In genomic region chr4:141113831-141114230, GRCm38 (mm10) we compare ENCODE assay signal across 13 mouse cellular contexts. TPM values are rescaled to one million over a fixed set of nuclear protein-coding genes. Genes with fewer than 3 reads are reported as not detected.
DNase-seq lines count a peak whose midpoint lies in the region; ATAC-seq and TF ChIP-seq lines count a peak whose summit lies in the region.
"Had no signal": no experiment of that assay in that cellular context is flagged by ENCODE, and none has a peak within 500 bp of the region (broad histone marks: within the 10 kb centered on the region; RNA-seq: fewer than 3 reads in every experiment).

No protein-coding gene starts in this region.

- H3K9me3 ChIP-seq in forebrain, postnatal 0 days (ENCODE audit: low read length): no peaks in the 10 kb centered on the region
- no peaks in the 10 kb centered on the region for H3K9me3 ChIP-seq in forebrain, embryonic 16.5 days (ENCODE audit: control insufficient read depth, low read length)
- H3K9me3 ChIP-seq in liver, embryonic 12.5 days (replicated peaks): 0 out of 2 replicates have a peak, but pooled peaks cover 9% of the 10 kb centered on the region
- no peaks in the 10 kb centered on the region for H3K9me3 ChIP-seq in liver, postnatal 0 days (ENCODE audit: low read length)
- H3K9me3 ChIP-seq in lung, embryonic 15.5 days: no peaks in the 10 kb centered on the region
- peaks cover 4% of the 10 kb centered on the region; the same call in 1 of the 2 replicates for H3K9me3 ChIP-seq in stomach, embryonic 14.5 days (ENCODE audit: control insufficient read depth, low read depth, low read length)
- H3K9me3 ChIP-seq: liver, embryonic 13.5 days had no signal

- H3K27ac ChIP-seq in forebrain, postnatal 0 days (ENCODE audit: low read depth, low read length): peak overlapping the region; percentile 21; the same call in 1 of the 2 replicates
- no peak overlapping the region for H3K27ac ChIP-seq in forebrain, embryonic 16.5 days (ENCODE audit: low read length)
- no peak overlapping the region for H3K27ac ChIP-seq in liver, embryonic 12.5 days
- H3K27ac ChIP-seq in liver, postnatal 0 days (ENCODE audit: low read depth): no peak overlapping the region
- peak overlapping the region; percentile 88 for H3K27ac ChIP-seq in lung, embryonic 15.5 days
- no peak overlapping the region for H3K27ac ChIP-seq in stomach, embryonic 14.5 days (ENCODE audit: low read length)
- H3K27ac ChIP-seq: heart, adult 2 months; liver, embryonic 13.5 days had no signal

- DNase-seq in forebrain, postnatal 0 days: no peak
- no peak for DNase-seq in liver, postnatal 0 days
- DNase-seq: cerebellum, adult 11-12 months; liver, embryonic 13.5 days had no signal

- H3K36me3 ChIP-seq in forebrain, postnatal 0 days (ENCODE audit: insufficient read depth): peaks cover 42% of the 10 kb centered on the region
- H3K36me3 ChIP-seq in forebrain, embryonic 16.5 days (ENCODE audit: control insufficient read depth, insufficient read depth): peaks cover 10% of the 10 kb centered on the region
- peaks cover 87% of the 10 kb centered on the region for H3K36me3 ChIP-seq in liver, embryonic 12.5 days
- H3K36me3 ChIP-seq in liver, postnatal 0 days (replicated peaks; ENCODE audit: insufficient read depth, low read length): peaks cover 63% of the 10 kb centered on the region
- peaks cover 79% of the 10 kb centered on the region for H3K36me3 ChIP-seq in lung, embryonic 15.5 days
- H3K36me3 ChIP-seq in stomach, embryonic 14.5 days (ENCODE audit: control insufficient read depth, insufficient read depth, low read length): peaks cover 55% of the 10 kb centered on the region

- H3K27me3 ChIP-seq in forebrain, postnatal 0 days (ENCODE audit: insufficient read depth, low read length): no peaks in the 10 kb centered on the region
- no peaks in the 10 kb centered on the region for H3K27me3 ChIP-seq in forebrain, embryonic 16.5 days (replicated peaks; ENCODE audit: control insufficient read depth, insufficient read depth, low read length)
- H3K27me3 ChIP-seq in liver, embryonic 12.5 days (replicated peaks): no peaks in the 10 kb centered on the region
- no peaks in the 10 kb centered on the region for H3K27me3 ChIP-seq in liver, postnatal 0 days (ENCODE audit: insufficient read depth, low read length)
- no peaks in the 10 kb centered on the region for H3K27me3 ChIP-seq in lung, embryonic 15.5 days
- no peaks in the 10 kb centered on the region for H3K27me3 ChIP-seq in stomach, embryonic 14.5 days (ENCODE audit: control insufficient read depth, insufficient read depth, low read length)
- H3K27me3 ChIP-seq: liver, embryonic 13.5 days had no signal

- 77% methylated on average over 7 of the region's 7 CpGs for WGBS in forebrain, postnatal 0 days
- WGBS in forebrain, embryonic 16.5 days: 82% methylated on average over 7 of the region's 7 CpGs
- WGBS in liver, embryonic 12.5 days (ENCODE audit: insufficient replicate concordance): 82% methylated on average over 7 of the region's 7 CpGs
- WGBS in liver, postnatal 0 days (ENCODE audit: insufficient replicate concordance): 71% methylated on average over 5 of the region's 7 CpGs
- WGBS in lung, embryonic 15.5 days: 50% methylated on average over 7 of the region's 7 CpGs
- 60% methylated on average over 7 of the region's 7 CpGs for WGBS in stomach, embryonic 14.5 days

- TF ChIP-seq CTCF in forebrain, postnatal 0 days (IDR thresholded peaks at IDR 0.05; ENCODE audit: low read depth): no peak
- no peak for TF ChIP-seq CTCF in liver, postnatal 0 days (IDR thresholded peaks at IDR 0.05; ENCODE audit: low read depth)

- H3K4me1 ChIP-seq in forebrain, postnatal 0 days (ENCODE audit: insufficient read depth): no peaks in the 10 kb centered on the region
- H3K4me1 ChIP-seq in forebrain, embryonic 16.5 days (replicated peaks; ENCODE audit: control insufficient read depth, insufficient read depth, low read length): no peaks in the 10 kb centered on the region
- H3K4me1 ChIP-seq in liver, embryonic 12.5 days: peaks cover 2% of the 10 kb centered on the region; the same call in 1 of the 2 replicates
- H3K4me1 ChIP-seq in liver, postnatal 0 days (ENCODE audit: insufficient read depth): no peaks in the 10 kb centered on the region
- H3K4me1 ChIP-seq in lung, embryonic 15.5 days: peaks cover 27% of the 10 kb centered on the region
- H3K4me1 ChIP-seq in stomach, embryonic 14.5 days (ENCODE audit: control insufficient read depth, insufficient read depth, low read length): 0 out of 2 replicates have a peak, but pooled peaks cover 3% of the 10 kb centered on the region

- TF ChIP-seq EP300 in liver, postnatal 0 days (IDR thresholded peaks at IDR 0.05; ENCODE audit: low read depth): no peak

- H3K4me2 ChIP-seq in forebrain, postnatal 0 days (ENCODE audit: low read depth): no peak overlapping the region
- no peak overlapping the region for H3K4me2 ChIP-seq in forebrain, embryonic 16.5 days (ENCODE audit: low read length)
- H3K4me2 ChIP-seq in liver, embryonic 12.5 days: no peak overlapping the region
- H3K4me2 ChIP-seq in liver, postnatal 0 days (ENCODE audit: low read depth, low read length): no peak overlapping the region
- no peak overlapping the region for H3K4me2 ChIP-seq in lung, embryonic 15.5 days
- H3K4me2 ChIP-seq in stomach, embryonic 14.5 days (replicated peaks; ENCODE audit: low read depth, low read length): no peak overlapping the region
- H3K4me2 ChIP-seq: liver, embryonic 13.5 days had no signal

- H3K4me3 ChIP-seq in forebrain, postnatal 0 days (ENCODE audit: low read depth, low read length): no peak overlapping the region
- H3K4me3 ChIP-seq in forebrain, embryonic 16.5 days (replicated peaks; ENCODE audit: low read length): no peak overlapping the region
- H3K4me3 ChIP-seq in liver, embryonic 12.5 days: no peak overlapping the region
- no peak overlapping the region for H3K4me3 ChIP-seq in liver, postnatal 0 days (ENCODE audit: low read depth, low read length)
- no peak overlapping the region for H3K4me3 ChIP-seq in lung, embryonic 15.5 days
- no peak overlapping the region for H3K4me3 ChIP-seq in stomach, embryonic 14.5 days (ENCODE audit: low read depth, low read length)
- H3K4me3 ChIP-seq: erythroblast, embryonic 14.5 days; heart, adult 2 months; liver, embryonic 13.5 days had no signal

- H3K9ac ChIP-seq in forebrain, postnatal 0 days: no peak overlapping the region
- H3K9ac ChIP-seq in forebrain, embryonic 16.5 days (replicated peaks; ENCODE audit: low read depth, low read length): no peak overlapping the region
- H3K9ac ChIP-seq in liver, embryonic 12.5 days: no peak overlapping the region
- H3K9ac ChIP-seq in liver, postnatal 0 days (replicated peaks): no peak overlapping the region
- no peak overlapping the region for H3K9ac ChIP-seq in lung, embryonic 15.5 days
- no peak overlapping the region for H3K9ac ChIP-seq in stomach, embryonic 14.5 days (replicated peaks; ENCODE audit: low read depth, low read length)
- H3K9ac ChIP-seq: liver, embryonic 13.5 days had no signal

- peak; percentile 34 for ATAC-seq in forebrain, postnatal 0 days
- ATAC-seq in forebrain, embryonic 16.5 days: no peak
- 0 out of 2 replicates have a peak, but pooled peaks have one; percentile 4 for ATAC-seq in liver, embryonic 12.5 days
- no peak for ATAC-seq in liver, postnatal 0 days
- ATAC-seq in lung, embryonic 15.5 days (ENCODE audit: borderline replicate concordance, extremely low read depth, low FRiP score, low TSS enrichment): peak; percentile 67; the same call in 1 of the 2 replicates
- peak; percentile 44; the same call in 1 of the 2 replicates for ATAC-seq in stomach, embryonic 14.5 days (ENCODE audit: insufficient number of reproducible peaks, insufficient read depth, low FRiP score, low read depth)
- ATAC-seq in activated CD4-positive, CD25-positive, alpha-beta regulatory T cell, adult 4 months: no peak
- no peak for ATAC-seq in monocyte, adult 5-6 weeks (replicated peaks; ENCODE audit: insufficient number of reproducible peaks, low FRiP score, low TSS enrichment, poor library complexity, severe bottlenecking)

RNA-seq across cellular contexts. Expression of gene Spata21, which starts 25.7 kb away (rescaled TPM):
- 0.08 and 0.67 TPM in 2 replicates for total RNA-seq in forebrain, postnatal 0 days (2014; rRNA removed)
- polyA plus RNA-seq in forebrain, postnatal 0 days (2015; fragmentation: Nextera tagmentation; extraction: Ambion mirVana): 0.31 and 0.68 TPM in 2 replicates
- 0.09 and 0.46 TPM in 2 replicates for polyA plus RNA-seq in forebrain, embryonic 16.5 days (2015; fragmentation: Nextera tagmentation; extraction: Ambion mirVana)
- 0.05 TPM in 1 of 2 replicates, not detected in the other for polyA plus RNA-seq in liver, embryonic 12.5 days (2016; fragmentation: Nextera tagmentation; extraction: Ambion mirVana)
- not detected in 2 replicates for polyA plus RNA-seq in liver, postnatal 0 days (2015; fragmentation: Nextera tagmentation; extraction: Ambion mirVana)
- 0.16 and 0.62 TPM in 2 replicates for polyA plus RNA-seq in lung, embryonic 15.5 days (2015; fragmentation: Nextera tagmentation; extraction: Ambion mirVana)
- polyA plus RNA-seq in stomach, embryonic 14.5 days (2014; fragmentation: Nextera tagmentation; extraction: Ambion mirVana): 0.30 and 0.59 TPM in 2 replicates
- under 1 TPM; 0.29 to 0.88 TPM for polyA plus RNA-seq in activated CD4-positive, CD25-positive, alpha-beta regulatory T cell, adult 4 months (2017; shearing (Covaris generic))
- total RNA-seq in monocyte, adult 5-6 weeks (2017): not detected in 3 replicates
- total RNA-seq: heart, adult 2 months; neutrophil, adult 5-6 weeks had no signal
- polyA plus RNA-seq: erythroblast, embryonic 14.5 days; liver, embryonic 13.5 days had no signal

RNA-seq across cellular contexts. Expression of gene Szrd1, which starts 25.7 kb away (rescaled TPM):
- total RNA-seq in forebrain, postnatal 0 days (2014; rRNA removed): 57.8 and 60.5 TPM in 2 replicates
- polyA plus RNA-seq in forebrain, postnatal 0 days (2015; fragmentation: Nextera tagmentation; extraction: Ambion mirVana): 17.2 and 17.5 TPM in 2 replicates
- 27.6 and 31.2 TPM in 2 replicates for polyA plus RNA-seq in forebrain, embryonic 16.5 days (2015; fragmentation: Nextera tagmentation; extraction: Ambion mirVana)
- polyA plus RNA-seq in liver, embryonic 12.5 days (2016; fragmentation: Nextera tagmentation; extraction: Ambion mirVana): 21.3 and 22.1 TPM in 2 replicates
- polyA plus RNA-seq in liver, postnatal 0 days (2015; fragmentation: Nextera tagmentation; extraction: Ambion mirVana): 16.8 and 17.7 TPM in 2 replicates
- 43.2 and 48.7 TPM in 2 replicates for polyA plus RNA-seq in lung, embryonic 15.5 days (2015; fragmentation: Nextera tagmentation; extraction: Ambion mirVana)
- 35.3 and 35.4 TPM in 2 replicates for polyA plus RNA-seq in stomach, embryonic 14.5 days (2014; fragmentation: Nextera tagmentation; extraction: Ambion mirVana)
- polyA plus RNA-seq in activated CD4-positive, CD25-positive, alpha-beta regulatory T cell, adult 4 months (2017; shearing (Covaris generic)): 10 to 100 TPM; 51.2 to 77.0 TPM
- total RNA-seq in monocyte, adult 5-6 weeks (2017): 35.3 to 47.0 TPM (median 43.5 TPM) in 3 replicates

RNA-seq across cellular contexts. Expression of gene Fbxo42, which starts 33.9 kb away (rescaled TPM):
- 12.4 and 18.0 TPM in 2 replicates for total RNA-seq in forebrain, postnatal 0 days (2014; rRNA removed)
- 9.9 and 13.1 TPM in 2 replicates for polyA plus RNA-seq in forebrain, postnatal 0 days (2015; fragmentation: Nextera tagmentation; extraction: Ambion mirVana)
- polyA plus RNA-seq in forebrain, embryonic 16.5 days (2015; fragmentation: Nextera tagmentation; extraction: Ambion mirVana): 25.4 and 27.1 TPM in 2 replicates
- 21.6 and 26.0 TPM in 2 replicates for polyA plus RNA-seq in liver, embryonic 12.5 days (2016; fragmentation: Nextera tagmentation; extraction: Ambion mirVana)
- 11.2 and 11.7 TPM in 2 replicates for polyA plus RNA-seq in liver, postnatal 0 days (2015; fragmentation: Nextera tagmentation; extraction: Ambion mirVana)
- polyA plus RNA-seq in lung, embryonic 15.5 days (2015; fragmentation: Nextera tagmentation; extraction: Ambion mirVana): 19.1 and 22.5 TPM in 2 replicates
- 29.6 and 30.4 TPM in 2 replicates for polyA plus RNA-seq in stomach, embryonic 14.5 days (2014; fragmentation: Nextera tagmentation; extraction: Ambion mirVana)
- 1 to 10 TPM; 5.0 to 7.3 TPM for polyA plus RNA-seq in activated CD4-positive, CD25-positive, alpha-beta regulatory T cell, adult 4 months (2017; shearing (Covaris generic))
- total RNA-seq in monocyte, adult 5-6 weeks (2017): 5.0 to 11.5 TPM (median 5.5 TPM) in 3 replicates

RNA-seq across cellular contexts. Expression of gene Necap2, which starts 35.7 kb away (rescaled TPM):
- 49.6 and 51.1 TPM in 2 replicates for total RNA-seq in forebrain, postnatal 0 days (2014; rRNA removed)
- 38.9 and 43.0 TPM in 2 replicates for polyA plus RNA-seq in forebrain, postnatal 0 days (2015; fragmentation: Nextera tagmentation; extraction: Ambion mirVana)
- 56.6 and 57.8 TPM in 2 replicates for polyA plus RNA-seq in forebrain, embryonic 16.5 days (2015; fragmentation: Nextera tagmentation; extraction: Ambion mirVana)
- 136 and 143 TPM in 2 replicates for polyA plus RNA-seq in liver, embryonic 12.5 days (2016; fragmentation: Nextera tagmentation; extraction: Ambion mirVana)
- polyA plus RNA-seq in liver, postnatal 0 days (2015; fragmentation: Nextera tagmentation; extraction: Ambion mirVana): 47.1 and 53.0 TPM in 2 replicates
- 102 and 110 TPM in 2 replicates for polyA plus RNA-seq in lung, embryonic 15.5 days (2015; fragmentation: Nextera tagmentation; extraction: Ambion mirVana)
- 67.0 and 77.1 TPM in 2 replicates for polyA plus RNA-seq in stomach, embryonic 14.5 days (2014; fragmentation: Nextera tagmentation; extraction: Ambion mirVana)
- polyA plus RNA-seq in activated CD4-positive, CD25-positive, alpha-beta regulatory T cell, adult 4 months (2017; shearing (Covaris generic)): 100 to 1,000 TPM in 1 of 2 experiments, 10 to 100 TPM in 1; 85.5 to 101 TPM
- 103 to 149 TPM (median 111 TPM) in 3 replicates for total RNA-seq in monocyte, adult 5-6 weeks (2017)

RNA-seq across cellular contexts. Expression of gene Crocc, which starts 53.5 kb away (rescaled TPM):
- total RNA-seq in forebrain, postnatal 0 days (2014; rRNA removed): 29.9 and 43.0 TPM in 2 replicates
- polyA plus RNA-seq in forebrain, postnatal 0 days (2015; fragmentation: Nextera tagmentation; extraction: Ambion mirVana): 3.5 and 3.8 TPM in 2 replicates
- 6.2 and 6.7 TPM in 2 replicates for polyA plus RNA-seq in forebrain, embryonic 16.5 days (2015; fragmentation: Nextera tagmentation; extraction: Ambion mirVana)
- 1.8 and 2.0 TPM in 2 replicates for polyA plus RNA-seq in liver, embryonic 12.5 days (2016; fragmentation: Nextera tagmentation; extraction: Ambion mirVana)
- polyA plus RNA-seq in liver, postnatal 0 days (2015; fragmentation: Nextera tagmentation; extraction: Ambion mirVana): 0.32 and 0.47 TPM in 2 replicates
- polyA plus RNA-seq in lung, embryonic 15.5 days (2015; fragmentation: Nextera tagmentation; extraction: Ambion mirVana): 6.7 and 7.6 TPM in 2 replicates
- polyA plus RNA-seq in stomach, embryonic 14.5 days (2014; fragmentation: Nextera tagmentation; extraction: Ambion mirVana): 5.9 and 7.4 TPM in 2 replicates
- polyA plus RNA-seq in activated CD4-positive, CD25-positive, alpha-beta regulatory T cell, adult 4 months (2017; shearing (Covaris generic)): 1 to 10 TPM in 1 of 2 experiments, under 1 TPM in 1; 0.98 to 1.4 TPM
- total RNA-seq in monocyte, adult 5-6 weeks (2017): 4.8 to 12.1 TPM (median 8.5 TPM) in 3 replicates

Comparison
In these comparisons a context has a peak if more than half of its experiments do, and no peak if none do; other contexts are left out.
1. ATAC-seq: peak in forebrain, postnatal 0 days (single experiment), liver, embryonic 12.5 days (single experiment), lung, embryonic 15.5 days (single experiment) and stomach, embryonic 14.5 days (single experiment); none in forebrain, embryonic 16.5 days (single experiment), liver, postnatal 0 days (single experiment), activated CD4-positive, CD25-positive, alpha-beta regulatory T cell, adult 4 months (single experiment) and monocyte, adult 5-6 weeks (single experiment).
2. H3K27ac ChIP-seq: peak in forebrain, postnatal 0 days (single experiment) and lung, embryonic 15.5 days (single experiment); none in forebrain, embryonic 16.5 days (single experiment), liver, embryonic 12.5 days (single experiment), liver, postnatal 0 days (single experiment) and stomach, embryonic 14.5 days (single experiment).